Mouse (Mus musculus): ENCODE measurements around the gene Macrod1. TPM values are rescaled to one million over a fixed set of nuclear protein-coding genes. Genes with fewer than 3 reads are reported as not detected.
A peak's percentile ranks its signal among the peaks of the same experiment; 100 is the strongest.
"Not testable (repeated sequence)": the region's sequence is repeated elsewhere in the genome, so short reads cannot be mapped to it uniquely, and the experiment has no call there.

The Macrod1 gene
- polyA plus RNA-seq, 1 experiment: 7.6 TPM

GRCm38 (mm10) chr19:7044706-7045105 is 11.9 kb upstream of the Macrod1 start:
- no peak overlapping the region for H3K27ac ChIP-seq (ENCODE audit: insufficient read depth, low read length)
- H3K27me3 ChIP-seq (ENCODE audit: control insufficient read depth, insufficient read depth, low read length, poor library complexity, severe bottlenecking): no peaks in the 10 kb centered on the region
- H3K4me1 ChIP-seq (ENCODE audit: control insufficient read depth, insufficient read depth, low read length): no peaks in the 10 kb centered on the region
- TF ChIP-seq CTCF (IDR thresholded peaks at IDR 0.05; ENCODE audit: low read depth, low read length) (no peak), POLR2A (IDR thresholded peaks at IDR 0.05; ENCODE audit: insufficient read depth, low read length) (no peak), EP300 (IDR thresholded peaks at IDR 0.05; ENCODE audit: insufficient read depth, low read depth, low read length) (no peak)
- H3K9me3 ChIP-seq (replicated peaks; ENCODE audit: control insufficient read depth, insufficient read depth, low read length, poor library complexity, severe bottlenecking): no peaks in the 10 kb centered on the region
- no peaks in the 10 kb centered on the region for H3K36me3 ChIP-seq (ENCODE audit: control insufficient read depth, insufficient read depth, low read length, poor library complexity, severe bottlenecking)
- H3K4me3 ChIP-seq (ENCODE audit: low read depth, low read length): no peak overlapping the region
- no peak overlapping the region for H3K9ac ChIP-seq (ENCODE audit: low read depth, poor library complexity, severe bottlenecking)

GRCm38 (mm10) chr19:7053382-7053781 is 3.2 kb upstream of the Macrod1 start:
- not testable (repeated sequence) for H3K9me3 ChIP-seq (replicated peaks; ENCODE audit: control insufficient read depth, insufficient read depth, low read length, poor library complexity, severe bottlenecking); H3K36me3 ChIP-seq (ENCODE audit: control insufficient read depth, insufficient read depth, low read length, poor library complexity, severe bottlenecking); H3K9ac ChIP-seq (ENCODE audit: low read depth, poor library complexity, severe bottlenecking); H3K4me1 ChIP-seq (ENCODE audit: control insufficient read depth, insufficient read depth, low read length); H3K4me3 ChIP-seq (ENCODE audit: low read depth, low read length); H3K27me3 ChIP-seq (ENCODE audit: control insufficient read depth, insufficient read depth, low read length, poor library complexity, severe bottlenecking); H3K27ac ChIP-seq (ENCODE audit: insufficient read depth, low read length)

DNA sequence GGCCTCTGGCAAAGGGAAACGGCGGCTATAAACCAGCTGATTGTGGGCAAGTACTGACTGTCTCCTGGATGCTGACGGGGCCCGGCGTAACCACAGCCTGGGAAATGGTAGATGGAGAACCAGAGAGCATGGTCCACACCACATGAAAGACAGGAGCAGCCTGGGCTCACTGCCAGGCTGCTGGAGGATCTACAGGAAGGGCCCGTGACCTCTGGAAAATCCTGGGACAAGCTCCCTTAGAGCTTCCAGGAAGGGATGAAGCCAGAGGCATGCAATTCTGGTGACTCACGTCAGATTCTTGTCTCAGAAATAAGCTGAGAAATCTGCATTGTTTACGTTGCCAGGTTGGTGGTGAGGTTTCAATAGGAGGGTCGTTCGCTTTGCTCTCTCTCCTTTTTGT is 1.8 kb upstream of the Macrod1 start:
- Histone ChIP-seq H3K27ac (ENCODE audit: insufficient read depth, low read length) (peak overlapping the region; percentile 51), H3K9ac (ENCODE audit: low read depth, poor library complexity, severe bottlenecking) (peak overlapping the region; percentile 33)
- TF ChIP-seq CTCF (IDR thresholded peaks at IDR 0.05; ENCODE audit: low read depth, low read length) (no peak), POLR2A (IDR thresholded peaks at IDR 0.05; ENCODE audit: insufficient read depth, low read length) (no peak), EP300 (IDR thresholded peaks at IDR 0.05; ENCODE audit: insufficient read depth, low read depth, low read length) (no peak)

DNA sequence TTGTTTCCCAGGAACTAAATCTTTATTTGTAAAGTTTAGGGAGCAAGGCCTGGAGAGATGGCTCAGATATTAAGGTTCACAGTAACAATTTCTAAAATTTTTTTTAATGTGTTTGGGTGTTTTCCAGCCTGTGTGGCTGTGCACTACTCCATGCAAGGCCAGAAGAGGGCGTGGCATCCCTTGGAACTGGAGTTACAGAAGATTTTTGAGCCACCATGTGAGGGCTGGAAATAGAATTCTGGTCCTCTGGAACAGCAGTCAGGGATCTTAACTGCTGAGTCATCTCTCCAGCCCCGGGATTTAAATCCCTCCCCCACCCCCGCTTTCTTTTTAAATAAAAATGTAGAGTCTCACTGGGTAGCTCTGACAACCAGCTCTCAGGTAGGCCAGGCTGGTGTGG is 1.4 kb upstream of the Macrod1 start:
- Histone ChIP-seq H3K4me1 (ENCODE audit: control insufficient read depth, insufficient read depth, low read length) (peaks cover 7% of the 10 kb centered on the region), H3K9me3 (replicated peaks; ENCODE audit: control insufficient read depth, insufficient read depth, low read length, poor library complexity, severe bottlenecking) (no peaks in the 10 kb centered on the region), H3K36me3 (ENCODE audit: control insufficient read depth, insufficient read depth, low read length, poor library complexity, severe bottlenecking) (no peaks in the 10 kb centered on the region), H3K27me3 (ENCODE audit: control insufficient read depth, insufficient read depth, low read length, poor library complexity, severe bottlenecking) (no peaks in the 10 kb centered on the region), H3K27ac (ENCODE audit: insufficient read depth, low read length) (peak overlapping the region; percentile 51), H3K4me3 (ENCODE audit: low read depth, low read length) (no peak overlapping the region), H3K9ac (ENCODE audit: low read depth, poor library complexity, severe bottlenecking) (no peak overlapping the region)
- no peak for TF ChIP-seq EP300 (IDR thresholded peaks at IDR 0.05; ENCODE audit: insufficient read depth, low read depth, low read length)
- peak; percentile 41 for TF ChIP-seq CTCF (IDR thresholded peaks at IDR 0.05; ENCODE audit: low read depth, low read length)

More for the DNA sequence above, 1.8 kb upstream of the Macrod1 start:
- Histone ChIP-seq H3K27me3 (ENCODE audit: control insufficient read depth, insufficient read depth, low read length, poor library complexity, severe bottlenecking) (no peaks in the 10 kb centered on the region), H3K36me3 (ENCODE audit: control insufficient read depth, insufficient read depth, low read length, poor library complexity, severe bottlenecking) (no peaks in the 10 kb centered on the region), H3K4me1 (ENCODE audit: control insufficient read depth, insufficient read depth, low read length) (peaks cover 7% of the 10 kb centered on the region), H3K9me3 (replicated peaks; ENCODE audit: control insufficient read depth, insufficient read depth, low read length, poor library complexity, severe bottlenecking) (no peaks in the 10 kb centered on the region), H3K4me3 (ENCODE audit: low read depth, low read length) (no peak overlapping the region)

GRCm38 (mm10) chr19:7057126-7057721 is 614 bp downstream of the Macrod1 start:
- Histone ChIP-seq H3K27me3 (ENCODE audit: control insufficient read depth, insufficient read depth, low read length, poor library complexity, severe bottlenecking) (no peaks in the 10 kb centered on the region), H3K36me3 (ENCODE audit: control insufficient read depth, insufficient read depth, low read length, poor library complexity, severe bottlenecking) (no peaks in the 10 kb centered on the region), H3K4me1 (ENCODE audit: control insufficient read depth, insufficient read depth, low read length) (peaks cover 7% of the 10 kb centered on the region), H3K9me3 (replicated peaks; ENCODE audit: control insufficient read depth, insufficient read depth, low read length, poor library complexity, severe bottlenecking) (no peaks in the 10 kb centered on the region), H3K4me3 (ENCODE audit: low read depth, low read length) (peak overlapping the region; percentile 72), H3K9ac (ENCODE audit: low read depth, poor library complexity, severe bottlenecking) (peak overlapping the region; percentile 76), H3K27ac (ENCODE audit: insufficient read depth, low read length) (no peak overlapping the region)
- TF ChIP-seq POLR2A (IDR thresholded peaks at IDR 0.05; ENCODE audit: insufficient read depth, low read length) (no peak), EP300 (IDR thresholded peaks at IDR 0.05; ENCODE audit: insufficient read depth, low read depth, low read length) (no peak), CTCF (IDR thresholded peaks at IDR 0.05; ENCODE audit: low read depth, low read length) (no peak)

GRCm38 (mm10) chr19:7057722-7058207 is 1.2 kb downstream of the Macrod1 start:
- Histone ChIP-seq H3K9me3 (replicated peaks; ENCODE audit: control insufficient read depth, insufficient read depth, low read length, poor library complexity, severe bottlenecking) (no peaks in the 10 kb centered on the region), H3K4me1 (ENCODE audit: control insufficient read depth, insufficient read depth, low read length) (peaks cover 7% of the 10 kb centered on the region), H3K4me3 (ENCODE audit: low read depth, low read length) (peak overlapping the region; percentile 72), H3K27me3 (ENCODE audit: control insufficient read depth, insufficient read depth, low read length, poor library complexity, severe bottlenecking) (no peaks in the 10 kb centered on the region), H3K27ac (ENCODE audit: insufficient read depth, low read length) (peak overlapping the region; percentile 51), H3K9ac (ENCODE audit: low read depth, poor library complexity, severe bottlenecking) (peak overlapping the region; percentile 76), H3K36me3 (ENCODE audit: control insufficient read depth, insufficient read depth, low read length, poor library complexity, severe bottlenecking) (no peaks in the 10 kb centered on the region)
- no peak for TF ChIP-seq EP300 (IDR thresholded peaks at IDR 0.05; ENCODE audit: insufficient read depth, low read depth, low read length)
- TF ChIP-seq CTCF (IDR thresholded peaks at IDR 0.05; ENCODE audit: low read depth, low read length): peak; percentile 64
- TF ChIP-seq POLR2A (IDR thresholded peaks at IDR 0.05; ENCODE audit: insufficient read depth, low read length): peak; percentile 95
